Mouse (Mus musculus): ENCODE results near the gene Tmem203.
"Not testable (repeated sequence)": the region's sequence is repeated elsewhere in the genome, so short reads cannot be mapped to it uniquely, and the experiment has no call there.

The Tmem203 gene

DNA sequence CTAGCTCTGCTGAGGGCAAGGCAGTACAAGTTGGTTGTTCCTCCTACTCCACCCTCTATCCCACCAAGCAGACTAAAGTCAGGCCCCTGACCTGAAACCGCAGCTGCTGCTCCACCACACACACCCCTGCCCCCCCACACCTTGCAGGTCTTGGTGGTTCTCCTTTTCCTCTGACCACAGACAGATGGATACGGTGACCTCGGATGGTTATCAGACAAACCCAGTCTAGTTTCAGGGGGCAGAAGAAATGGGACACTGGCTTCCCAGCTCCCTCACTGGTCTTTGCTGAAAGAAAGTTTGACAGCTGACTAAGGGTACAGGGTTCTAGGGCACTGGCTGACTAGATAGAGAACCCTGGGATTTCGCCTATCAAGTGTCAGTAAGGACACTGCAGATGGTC is 21.8 kb upstream of the Tmem203 start:
- DNase-seq (ENCODE audit: extremely low read depth, low read depth): peak; percentile 68

DNA sequence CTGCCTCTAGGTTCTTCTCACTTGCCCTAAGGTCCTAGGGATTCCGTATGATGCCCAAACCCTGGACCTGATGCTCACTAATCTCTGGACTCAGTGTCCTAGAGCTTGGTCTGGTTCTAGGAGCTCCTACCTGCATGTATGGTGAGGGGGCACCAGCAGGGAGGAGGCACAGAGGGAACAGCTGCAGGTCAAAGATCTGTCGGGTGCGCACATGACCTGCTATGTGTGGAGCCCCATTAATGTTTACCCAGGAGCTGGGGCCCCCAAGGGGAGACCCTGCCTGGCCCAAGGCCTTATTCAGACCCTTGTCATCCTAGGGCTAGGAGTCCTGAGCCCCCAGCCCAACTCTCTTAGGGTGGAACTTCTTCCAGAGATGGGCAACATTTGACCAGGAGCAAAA is 21.2 kb upstream of the Tmem203 start, which contains the start of gene Slc34a3:
Slc34a3 (minus strand) TSS at position 315 of the 400 bp plus-strand sequence.
- no peak for DNase-seq (ENCODE audit: extremely low read depth, low read depth)

DNA sequence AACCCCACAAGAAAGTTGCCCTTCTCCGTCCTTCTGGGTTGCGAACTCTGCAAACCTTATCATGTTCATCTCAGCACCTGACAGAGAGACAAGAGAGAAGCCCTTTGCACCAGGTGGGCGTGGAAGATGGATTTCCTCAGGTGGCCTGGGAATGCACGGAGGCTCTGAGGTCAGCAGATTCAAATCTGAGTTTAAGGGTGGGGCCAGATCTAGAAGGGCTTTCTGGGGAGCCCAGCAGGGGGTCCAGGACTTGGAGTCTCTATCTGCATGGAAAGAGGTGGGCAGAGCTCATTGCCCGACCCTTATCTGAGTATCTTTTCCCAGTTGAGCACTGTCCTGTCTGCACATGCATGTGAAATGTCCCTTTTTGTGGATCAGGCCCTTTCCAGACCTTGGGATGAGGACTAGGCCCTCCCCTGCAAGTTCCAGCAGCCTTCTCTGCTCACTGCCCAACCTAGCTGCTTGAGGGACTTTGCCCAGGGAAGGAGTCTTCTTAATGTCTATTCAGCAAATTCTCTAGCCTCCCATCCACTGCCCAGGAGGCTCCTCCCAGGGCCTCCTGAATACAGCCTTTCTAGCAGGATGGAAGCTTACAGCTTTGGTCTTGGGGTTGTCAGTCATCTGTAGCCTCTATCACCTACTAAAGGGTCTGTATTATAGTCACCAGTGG is 20.6 kb upstream of the Tmem203 start:
- no peak for DNase-seq (ENCODE audit: extremely low read depth, low read depth)

DNA sequence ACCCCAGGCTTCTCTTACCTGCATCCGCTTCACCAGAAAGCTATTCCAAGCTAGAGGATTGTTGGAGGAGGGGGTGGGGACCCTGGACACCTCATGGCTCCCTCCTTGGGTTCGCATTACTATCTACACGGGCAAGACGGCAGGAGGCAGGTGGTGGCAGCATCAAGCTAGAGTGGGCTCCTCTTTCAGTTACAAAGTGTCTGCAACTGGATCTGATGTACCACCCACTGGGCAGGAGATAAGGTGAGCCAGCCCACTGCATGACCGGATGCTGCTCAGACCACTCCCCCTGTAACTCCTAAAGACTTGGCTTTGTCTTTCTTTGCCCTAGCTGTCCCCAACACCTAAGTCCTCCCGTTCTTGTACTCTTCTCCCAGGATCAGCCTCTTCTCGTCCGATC is 18.6 kb upstream of the Tmem203 start, which contains the start of gene Rnf224:
Rnf224 (minus strand) TSS at position 174 of the 400 bp plus-strand sequence.
- no peak for DNase-seq (ENCODE audit: extremely low read depth, low read depth)

DNA sequence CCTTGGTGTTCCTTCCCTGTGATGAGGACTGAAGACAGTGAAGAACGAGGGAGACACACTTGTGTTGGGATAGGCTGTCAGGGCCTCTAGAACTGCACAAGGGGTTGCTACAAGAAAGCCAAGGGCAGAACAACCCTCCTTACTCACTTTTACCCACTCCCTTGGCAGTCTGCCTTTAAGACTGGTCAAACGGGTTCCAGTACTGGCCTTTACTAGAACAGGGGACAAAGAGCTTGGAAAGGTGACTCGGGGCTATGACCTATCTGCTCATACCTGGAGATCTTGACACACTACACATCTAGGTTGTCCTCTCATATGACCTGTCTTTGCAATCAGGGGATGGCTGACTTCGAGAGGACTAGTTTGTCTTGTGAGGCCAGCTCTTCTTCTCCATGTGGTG is 17.7 kb upstream of the Tmem203 start:
- no peak for DNase-seq (ENCODE audit: extremely low read depth, low read depth)

DNA sequence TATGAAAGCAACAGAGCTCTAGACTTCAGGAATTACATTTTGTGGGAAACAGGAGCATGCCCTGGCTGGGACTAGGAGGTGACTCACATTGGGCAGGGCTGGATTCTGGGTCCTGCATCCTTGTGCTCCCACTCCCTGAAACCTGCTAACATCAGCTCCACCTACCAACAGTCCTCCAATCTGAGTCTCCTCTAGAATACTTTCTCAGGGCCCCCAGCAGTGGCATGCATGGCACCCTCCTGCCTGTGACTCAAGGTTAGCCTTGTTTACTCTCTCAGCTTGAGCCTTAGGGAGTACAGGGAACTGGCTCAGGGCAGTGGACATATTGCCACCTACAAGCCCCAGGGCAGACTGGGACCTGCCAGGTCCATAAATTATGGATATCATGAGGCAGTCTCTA is 17.1 kb upstream of the Tmem203 start:
- no peak for DNase-seq (ENCODE audit: extremely low read depth, low read depth)

DNA sequence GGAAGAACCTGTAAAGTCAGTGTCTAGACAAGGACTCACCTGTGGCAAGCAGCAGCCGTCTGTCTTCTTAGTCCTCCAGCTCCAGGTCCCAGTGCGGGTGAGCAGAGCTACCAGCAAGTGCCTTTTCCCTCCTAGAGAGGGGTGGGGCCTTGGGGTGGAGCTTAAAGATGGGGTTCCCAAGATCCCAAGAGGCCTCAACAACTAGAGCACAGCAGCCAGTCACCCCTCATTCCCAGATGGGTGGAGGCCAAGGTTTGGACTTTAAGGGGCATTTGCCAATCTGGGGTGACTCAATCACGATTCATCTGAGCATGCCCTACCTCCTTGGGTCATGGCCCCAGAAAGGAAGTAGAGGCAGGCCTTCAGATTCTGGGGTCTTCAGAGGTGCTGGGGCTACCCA is 15.5 kb upstream of the Tmem203 start:
- DNase-seq (ENCODE audit: extremely low read depth, low read depth): no peak

DNA sequence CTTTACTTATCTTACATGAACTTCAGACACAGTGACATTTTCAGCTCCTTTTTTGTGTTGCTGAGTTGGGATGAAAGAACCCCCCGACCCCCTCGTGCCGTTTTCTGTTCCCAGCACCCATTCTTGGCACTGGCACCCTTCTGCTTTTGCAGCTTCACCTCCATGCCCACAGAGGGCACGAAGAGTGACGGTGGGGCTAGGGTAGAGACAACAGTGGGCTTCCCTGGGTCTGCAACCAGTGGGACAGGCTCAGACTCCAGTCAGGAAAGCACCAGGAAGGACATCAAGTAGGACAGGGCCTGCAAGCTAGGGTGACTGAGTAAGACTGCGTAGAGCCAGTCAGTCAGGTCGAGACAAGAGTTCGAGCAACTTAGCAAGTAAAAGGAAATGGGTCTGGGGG is 14.9 kb upstream of the Tmem203 start:
- no peak for DNase-seq (ENCODE audit: extremely low read depth, low read depth)

DNA sequence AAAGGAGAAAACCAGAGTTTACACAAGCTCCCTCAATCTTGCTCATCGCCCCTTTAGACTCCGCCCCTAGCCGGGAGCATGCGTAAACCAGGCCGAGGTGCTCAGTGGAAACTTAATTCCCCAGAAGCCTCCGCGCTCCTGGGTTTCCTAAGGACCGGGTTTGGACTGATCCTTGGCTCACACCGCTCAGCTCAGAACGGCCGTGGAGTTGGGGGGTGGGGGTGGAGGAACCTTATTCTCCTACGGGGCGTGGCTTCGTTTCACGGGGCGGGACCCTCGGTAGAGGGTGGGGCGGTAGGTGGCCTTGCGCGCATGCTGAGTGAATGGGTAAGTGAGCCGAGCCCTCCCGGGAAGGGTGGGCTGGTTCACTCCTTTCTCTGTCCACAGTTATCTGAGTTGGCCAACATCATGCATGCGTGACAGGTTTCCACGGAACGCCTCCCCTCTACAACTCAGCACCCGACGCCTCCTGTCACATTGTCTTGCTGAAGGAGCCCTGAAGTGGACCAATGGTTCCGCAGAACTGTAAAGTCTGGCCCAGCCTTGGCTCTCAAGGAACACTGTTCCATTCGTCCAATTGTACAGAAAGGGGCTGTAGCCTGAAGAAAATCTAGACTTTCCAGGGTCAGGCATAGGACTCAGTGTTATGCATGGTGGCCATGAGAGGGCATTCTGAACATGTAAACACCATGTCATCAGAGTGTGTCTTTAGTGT is 14.4 kb upstream of the Tmem203 start:
- peak; percentile 81 for DNase-seq (ENCODE audit: extremely low read depth, low read depth)

DNA sequence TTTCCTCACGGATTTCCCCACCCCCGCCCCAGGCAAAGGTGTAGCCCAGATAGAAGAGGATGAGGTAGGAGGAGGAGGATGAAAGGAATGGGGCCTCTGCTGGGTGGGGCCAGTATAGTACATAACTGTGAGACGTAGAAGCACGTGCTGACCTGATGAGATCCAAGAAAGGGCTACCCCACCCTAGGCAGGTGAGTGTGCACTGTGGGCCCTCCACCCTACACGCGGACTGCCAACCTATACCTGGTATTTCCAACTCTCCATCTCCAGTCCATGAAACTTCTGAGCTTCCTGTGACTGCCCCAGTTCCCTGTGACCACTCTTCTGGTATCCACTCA is 13.8 kb upstream of the Tmem203 start:
- no peak for DNase-seq (ENCODE audit: extremely low read depth, low read depth)

DNA sequence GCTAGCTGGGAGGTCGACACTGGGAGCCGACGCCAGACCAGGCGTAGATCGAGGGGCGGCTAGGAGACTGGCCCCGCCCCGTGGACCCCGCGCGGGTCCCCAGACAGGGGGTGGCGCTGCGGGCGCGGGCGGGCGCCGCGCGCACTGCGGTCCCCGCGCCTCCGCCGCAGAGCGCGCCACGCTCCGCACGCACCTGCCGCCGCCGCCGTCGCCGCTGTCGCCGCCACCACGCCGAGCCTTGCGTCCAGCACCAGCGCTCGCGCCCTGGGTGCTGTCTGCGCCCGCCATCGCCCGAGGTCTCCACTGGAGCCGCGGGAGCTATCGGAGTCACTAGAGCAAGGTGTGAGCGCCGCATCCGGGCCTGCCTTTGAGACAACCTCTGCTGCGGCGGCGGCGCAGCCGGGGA is 13.1 kb upstream of the Tmem203 start, which contains the start of the genes Rnf208 and Cysrt1:
Rnf208 (plus strand) TSS at position 155 of the 406 bp plus-strand sequence.
Cysrt1 (minus strand) TSS at position 352 of the 406 bp plus-strand sequence.
- no peak for DNase-seq (ENCODE audit: extremely low read depth, low read depth)

DNA sequence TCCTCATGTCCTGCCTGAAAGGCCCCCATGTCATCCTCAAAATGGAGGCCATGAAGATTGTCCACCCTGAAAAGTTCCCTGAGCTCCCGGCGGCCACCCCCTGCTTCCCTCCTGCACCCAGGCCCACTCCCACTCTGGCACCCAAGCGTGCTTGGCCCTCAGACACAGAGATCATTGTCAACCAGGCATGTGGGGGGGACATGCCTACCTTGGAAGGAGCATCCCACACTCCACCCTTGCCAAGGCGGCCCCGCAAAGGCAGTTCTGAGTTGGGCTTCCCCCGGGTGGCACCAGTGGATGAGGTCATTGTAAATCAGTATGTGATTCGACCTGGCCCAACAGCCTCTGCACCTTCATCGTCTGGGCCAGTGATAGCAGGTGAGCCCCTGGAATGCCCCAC is 11.9 kb upstream of the Tmem203 start:
- no peak for DNase-seq (ENCODE audit: extremely low read depth, low read depth)

DNA sequence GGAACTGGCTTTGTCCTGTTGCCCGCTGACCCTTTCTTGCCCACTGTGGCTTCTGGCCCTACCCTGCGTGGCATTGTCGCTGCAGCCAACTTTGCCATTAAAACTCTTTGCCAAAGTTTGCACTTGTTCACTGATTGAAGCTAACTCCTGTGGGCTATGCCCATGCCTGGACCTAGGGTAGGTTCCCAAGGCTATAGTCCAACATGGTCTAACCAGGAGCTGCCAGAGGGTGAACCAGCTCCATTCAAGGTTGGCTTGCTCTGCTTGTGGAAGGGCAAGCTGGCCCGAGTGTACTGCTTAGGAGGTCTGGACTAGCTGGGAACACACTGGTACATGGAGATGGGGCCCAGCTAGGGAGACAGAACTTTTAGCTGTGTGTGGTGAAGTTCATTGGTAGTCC is 11.1 kb upstream of the Tmem203 start:
- DNase-seq (ENCODE audit: extremely low read depth, low read depth): no peak

DNA sequence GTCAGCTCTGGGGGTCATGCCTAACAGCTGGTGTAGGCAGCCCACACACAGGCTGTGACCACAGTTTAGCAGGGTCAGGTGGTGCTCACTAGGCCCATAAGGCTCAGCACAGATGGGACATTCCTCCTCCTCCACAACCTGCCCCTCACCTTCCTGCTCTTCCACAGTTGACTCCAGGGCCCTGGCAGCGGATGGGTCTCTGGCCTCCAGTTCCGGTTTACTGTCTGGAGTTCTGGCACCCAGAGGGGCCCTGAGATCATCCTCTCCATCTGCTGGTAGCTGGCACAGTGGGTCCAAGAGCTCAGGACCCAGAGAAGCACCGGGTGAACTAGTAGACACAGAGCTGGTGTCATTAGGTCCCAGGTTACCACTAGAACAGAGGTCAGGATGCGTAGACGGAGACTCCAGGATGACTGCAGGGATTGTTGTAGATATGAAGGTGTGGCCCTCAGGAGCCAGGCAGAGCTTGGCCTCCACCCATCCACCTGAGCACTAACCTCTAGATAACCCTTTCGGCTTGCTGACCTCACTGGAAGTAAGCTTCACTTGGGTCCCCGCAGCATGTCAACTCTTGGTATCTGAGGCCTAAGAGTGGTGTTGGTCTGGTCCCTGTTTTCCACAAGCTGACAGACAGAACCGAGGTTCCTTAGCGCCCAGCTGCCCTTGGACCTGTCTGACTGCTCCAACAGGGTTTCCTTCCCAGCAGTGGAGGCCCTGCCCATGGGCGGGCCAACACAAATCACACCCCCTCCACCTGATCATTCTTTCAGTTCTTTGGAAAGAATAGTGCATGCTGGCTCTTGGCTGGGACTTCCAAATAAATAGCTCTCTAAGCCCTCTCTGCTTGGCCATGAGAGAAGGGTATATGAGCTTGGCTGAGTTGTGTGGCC is 8.8 kb upstream of the Tmem203 start, which contains the start of gene AL732309.1:
AL732309.1 (minus strand) TSS at position 681 of the 890 bp plus-strand sequence.
- DNase-seq (ENCODE audit: extremely low read depth, low read depth): no peak

DNA sequence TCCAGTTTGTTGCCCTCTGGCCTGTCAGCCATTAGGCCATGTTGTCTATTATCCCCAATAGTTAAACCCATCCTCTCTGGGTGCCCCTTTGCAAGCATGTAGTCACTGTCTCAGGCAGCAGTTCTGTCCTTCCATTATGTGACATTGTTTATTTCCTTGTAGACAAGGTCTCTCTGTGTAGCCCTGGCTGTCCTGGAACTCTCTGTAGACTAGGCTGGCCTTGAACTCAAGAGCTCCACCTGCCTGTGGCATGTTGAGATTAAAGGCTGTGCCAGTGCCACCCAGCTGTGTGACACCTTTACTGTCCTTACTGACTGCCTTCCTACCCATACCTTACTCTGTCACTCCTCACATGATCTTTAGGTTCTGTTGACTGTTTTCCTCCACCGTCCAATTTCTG is 2.9 kb upstream of the Tmem203 start:
- no peak for DNase-seq (ENCODE audit: extremely low read depth, low read depth)

DNA sequence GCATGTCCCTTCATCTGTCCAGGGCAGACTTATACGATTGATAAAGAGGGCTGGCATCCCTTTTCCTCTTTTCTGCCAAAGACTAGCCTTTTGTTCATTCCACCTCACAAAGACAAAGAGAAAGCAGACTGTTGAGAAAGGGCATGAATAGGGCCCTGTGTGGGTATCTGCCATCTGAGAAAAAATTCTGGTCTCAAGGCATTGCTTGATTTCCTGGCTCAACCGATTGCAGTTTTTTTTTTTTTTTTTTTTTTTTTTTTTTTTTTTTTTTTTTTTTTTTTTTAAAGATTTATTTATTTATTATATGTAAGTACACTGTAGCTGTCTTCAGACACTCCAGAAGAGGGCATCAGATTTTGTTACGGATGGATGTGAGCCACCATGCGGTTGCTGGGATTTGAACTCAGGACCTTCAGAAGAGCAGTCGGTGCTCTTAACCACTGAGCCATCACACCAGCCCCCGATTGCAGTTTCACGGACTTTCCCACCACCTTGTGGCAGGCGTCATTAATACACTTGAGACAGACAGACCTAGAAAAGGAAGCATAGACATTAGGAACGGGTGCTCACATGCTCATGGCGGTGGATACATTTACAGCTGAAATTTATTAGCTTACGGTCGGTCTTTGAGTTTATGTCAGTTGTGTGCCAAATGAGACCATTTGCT is 1.3 kb downstream of the Tmem203 start:
- DNase-seq (ENCODE audit: extremely low read depth, low read depth): peak; percentile 70

DNA sequence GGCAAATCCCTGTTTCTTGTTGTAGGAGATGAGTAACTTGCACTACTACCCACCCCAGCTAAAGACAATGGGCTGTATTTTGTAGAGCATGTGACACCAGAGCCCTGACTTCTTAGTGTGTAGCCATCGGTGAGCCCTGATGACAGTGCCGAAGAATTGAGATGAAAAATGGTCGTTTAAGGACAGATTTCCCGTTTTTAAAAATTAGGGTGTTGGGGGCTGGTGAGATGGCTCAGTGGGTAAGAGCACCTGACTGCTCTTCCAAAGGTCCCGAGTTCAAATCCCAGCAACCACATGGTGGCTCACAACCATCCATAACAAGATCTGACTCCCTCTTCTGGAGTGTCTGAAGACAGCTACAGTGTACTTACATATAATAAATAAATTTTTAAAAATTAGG is 2.0 kb downstream of the Tmem203 start:
- not testable (repeated sequence) for DNase-seq (ENCODE audit: extremely low read depth, low read depth)

DNA sequence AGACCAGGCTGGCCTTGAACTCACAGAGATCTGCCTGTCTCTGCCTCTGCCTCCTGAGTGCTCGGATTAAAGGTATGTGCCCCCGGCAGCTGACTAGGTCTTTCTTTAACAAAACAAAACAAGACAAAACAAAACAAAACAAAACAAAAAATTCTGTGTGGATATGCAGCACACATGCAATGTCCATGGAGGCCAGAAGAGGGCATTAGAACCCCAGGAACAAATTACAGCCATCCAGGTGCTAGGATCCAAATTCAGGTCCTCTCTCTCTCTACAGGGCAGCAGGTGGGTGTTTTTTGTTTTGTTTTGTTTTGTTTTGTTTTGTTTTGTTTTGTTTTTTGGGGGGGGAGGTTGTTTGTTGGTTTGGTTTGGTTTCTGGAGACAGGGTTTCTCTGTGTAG is 3.6 kb downstream of the Tmem203 start:
- DNase-seq (ENCODE audit: extremely low read depth, low read depth): no peak

DNA sequence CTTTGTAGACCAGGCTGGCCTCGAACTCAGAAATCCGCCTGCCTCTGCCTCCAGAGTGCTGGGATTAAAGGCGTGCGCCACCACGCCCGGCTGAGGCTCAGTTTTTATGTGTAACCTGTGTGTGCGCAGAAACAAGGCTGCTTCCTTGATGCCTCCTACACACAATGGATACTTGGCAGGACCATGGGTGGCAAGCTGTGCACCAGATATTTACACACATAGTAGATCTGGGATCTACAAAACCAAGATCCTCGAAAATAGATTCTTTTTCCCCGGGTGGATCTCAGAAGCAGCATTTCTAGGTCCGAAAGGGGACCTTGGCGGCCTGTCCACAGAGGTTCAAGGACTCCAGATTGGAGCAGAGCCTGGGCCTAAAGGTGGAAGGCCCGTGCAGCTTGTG is 6.6 kb downstream of the Tmem203 start:
- DNase-seq (ENCODE audit: extremely low read depth, low read depth): no peak

DNA sequence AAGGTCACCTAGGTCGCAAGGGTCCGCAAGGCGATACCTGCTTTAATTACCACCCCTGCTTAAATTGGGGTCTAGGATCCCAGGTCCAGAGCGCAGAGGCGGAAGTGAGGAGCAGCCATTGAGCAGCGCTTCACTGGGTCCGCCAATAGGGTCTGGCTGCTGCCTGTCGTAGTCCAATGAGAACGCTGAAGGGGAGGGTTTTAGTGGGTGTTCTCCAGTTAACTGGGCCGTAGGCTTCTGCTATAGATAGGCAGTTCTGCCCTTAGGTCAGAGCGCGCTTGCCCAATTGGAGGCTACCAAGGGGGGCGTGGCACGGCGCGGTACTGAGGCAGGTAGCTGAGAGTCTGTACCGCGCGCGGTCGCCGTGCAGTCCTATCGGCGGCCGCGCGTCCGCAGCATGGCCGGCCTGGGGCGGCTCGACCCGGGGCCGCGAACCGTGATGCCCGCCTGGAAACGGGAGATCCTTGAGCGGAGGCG is 7.1 kb downstream of the Tmem203 start, which contains the start of gene Tprn:
Tprn (plus strand) TSS at position 328 of the 477 bp plus-strand sequence.
- peak; percentile 99 for DNase-seq (ENCODE audit: extremely low read depth, low read depth)

Data from MEL-GATA-1-ER (cell line).